Comparison of ENCODE assay signal across 12 mouse cellular contexts in genomic region chr3:30080827-30081226, GRCm38 (mm10).
DNase-seq lines count a peak whose midpoint lies in the region; ATAC-seq and TF ChIP-seq lines count a peak whose summit lies in the region.
"Had no signal": no experiment of that assay in that cellular context is flagged by ENCODE, and none has a peak within 500 bp of the region (broad histone marks: within the 10 kb centered on the region; RNA-seq: fewer than 3 reads in every experiment).

No protein-coding gene starts in this region.

- H3K4me2 ChIP-seq in heart, embryonic 15.5 days = no peak overlapping the region
- H3K4me2 ChIP-seq: stomach, embryonic 15.5 days had no signal

- TF ChIP-seq CTCF in brain, embryonic 14.5 days (IDR thresholded peaks at IDR 0.05; ENCODE audit: borderline replicate concordance, extremely low read depth, insufficient read depth, insufficient read length) = no peak
- TF ChIP-seq CTCF in gastrocnemius, adult 2 months (IDR thresholded peaks at IDR 0.05) = no peak

- no peak for ATAC-seq in heart, embryonic 15.5 days (replicated peaks; ENCODE audit: insufficient number of reproducible peaks, insufficient read depth, low FRiP score, low read depth)

- no peak overlapping the region for H3K4me3 ChIP-seq in heart, embryonic 15.5 days
- H3K4me3 ChIP-seq in gastrocnemius, adult 2 months = no peak overlapping the region
- H3K4me3 ChIP-seq: midbrain, embryonic 10.5 days; stomach, embryonic 15.5 days had no signal

- H3K9me3 ChIP-seq in heart, embryonic 15.5 days (replicated peaks) = no peaks in the 10 kb centered on the region
- H3K9me3 ChIP-seq: midbrain, embryonic 10.5 days; stomach, embryonic 15.5 days had no signal

- DNase-seq in heart, adult 9 months (ENCODE audit: low spot score in 2 of 2) = no peak
- DNase-seq in left cerebral cortex, postnatal 4 days = peak; percentile 72
- DNase-seq in left cerebral cortex, adult 8-10 months (ENCODE audit: low spot score in 2 of 2) = no peak
- DNase-seq in R1 (ENCODE audit: low read depth, low spot score) = peak; percentile 56
- peak; percentile 40 for DNase-seq in brain, embryonic 14.5 days (ENCODE audit: low read depth)
- no peak for DNase-seq in embryo, embryonic 9.5 days (ENCODE audit: extremely low spot score)
- DNase-seq in gastrocnemius, adult 2 months = no peak
- DNase-seq: heart, adult 18-20 months; right cerebral cortex, postnatal 4 days had no signal

- intact Hi-C loops in left cerebral cortex, postnatal 4 days (cut with DNase I) = no loop called here
- intact Hi-C loops in gastrocnemius, adult 2 months (cut with DNase I) = no loop called here

- no peaks in the 10 kb centered on the region for H3K27me3 ChIP-seq in heart, embryonic 15.5 days
- H3K27me3 ChIP-seq: stomach, embryonic 15.5 days had no signal

- 0 out of 2 replicates have a peak, but pooled peaks cover 3% of the 10 kb centered on the region for H3K4me1 ChIP-seq in heart, embryonic 15.5 days (replicated peaks)
- H3K4me1 ChIP-seq: stomach, embryonic 15.5 days had no signal

- WGBS in heart, embryonic 15.5 days = 77% methylated on average over 7 of the region's 7 CpGs

- H3K9ac ChIP-seq in heart, embryonic 15.5 days = no peak overlapping the region
- H3K9ac ChIP-seq: stomach, embryonic 15.5 days had no signal

- peak overlapping the region; percentile 31; the same call in 1 of the 2 replicates for H3K27ac ChIP-seq in heart, embryonic 15.5 days
- no peak overlapping the region for H3K27ac ChIP-seq in gastrocnemius, adult 2 months
- H3K27ac ChIP-seq: midbrain, embryonic 10.5 days; stomach, embryonic 15.5 days had no signal

- H3K36me3 ChIP-seq in heart, embryonic 15.5 days = no peaks in the 10 kb centered on the region
- H3K36me3 ChIP-seq: midbrain, embryonic 10.5 days; stomach, embryonic 15.5 days had no signal

- no peak for TF ChIP-seq POLR2A in brain, embryonic 14.5 days (IDR thresholded peaks at IDR 0.05; ENCODE audit: borderline replicate concordance, extremely low read depth, insufficient read depth, insufficient read length, poor library complexity, severe bottlenecking)

Comparison
In these comparisons a context has a peak if more than half of its experiments do, and no peak if none do; other contexts are left out.
1. DNase-seq: peak in left cerebral cortex, postnatal 4 days (single experiment), R1 (single experiment) and brain, embryonic 14.5 days (single experiment); none in heart, adult 9 months (0 of 2), left cerebral cortex, adult 8-10 months (0 of 2), embryo, embryonic 9.5 days (single experiment) and gastrocnemius, adult 2 months (single experiment).